Mouse (Mus musculus) CD4-positive, CD25-positive, alpha-beta regulatory T cell, adult 4 months (primary cell): Measurements from ENCODE around the gene Gpi1. TPM values are rescaled to one million over a fixed set of nuclear protein-coding genes. Genes with fewer than 3 reads are reported as not detected.
"Not testable (repeated sequence)": the region's sequence is repeated elsewhere in the genome, so short reads cannot be mapped to it uniquely, and the experiment has no call there.

ENCODE experiments used
- ATAC-seq: one replicate; pipeline ENCODE4 v1.8.0; 2017
- polyA plus RNA-seq, 2 experiments: library from polyadenylated mRNA; unstranded; fragments of 100-300 nt; shearing (Covaris generic); gene quantifications; one replicate each; pipeline ENCODE4 v1.2.1; 2017

Gene Gpi1
- polyA plus RNA-seq, 2 experiments from 2014 or later = 458 to 463 TPM

- no peak for ATAC-seq
These were observed 46.8 kb downstream of the Gpi1 start for GRCm38 (mm10) chr7:34183356-34183755.

- ATAC-seq = not testable (repeated sequence)
These were observed 53.9 kb downstream of the Gpi1 start for GRCm38 (mm10) chr7:34176241-34176640.

DNA sequence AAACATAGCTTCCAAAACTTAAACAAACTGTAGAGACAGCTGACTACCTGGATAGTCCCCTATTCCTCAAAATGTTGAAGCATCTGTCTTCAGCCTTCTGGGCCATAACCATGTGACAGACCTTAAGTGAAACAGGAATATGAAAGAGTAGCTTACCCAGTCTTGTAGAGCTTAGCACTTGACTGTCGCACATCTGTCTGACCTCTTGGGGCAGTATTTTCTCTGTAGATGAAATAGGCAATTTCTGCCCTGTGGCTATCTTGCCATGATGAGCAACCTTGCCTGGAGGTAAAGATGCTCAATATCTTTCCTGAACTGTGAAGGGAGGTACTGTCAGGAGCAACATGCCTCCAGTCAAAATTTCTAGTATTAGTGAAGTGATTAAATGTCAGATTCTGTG lies 57.9 kb downstream of the Gpi1 start:
- no peak for ATAC-seq

GRCm38 (mm10) chr7:34169454-34169853 lies 60.7 kb downstream of the Gpi1 start, which contains the start of gene Uba2:
Gene Uba2, minus strand, starts transcription at chr7:34169599.
- ATAC-seq = no peak

- peak; percentile 97 for ATAC-seq
These were observed 61.5 kb downstream of the Gpi1 start for GRCm38 (mm10) chr7:34168470-34169251.

DNA sequence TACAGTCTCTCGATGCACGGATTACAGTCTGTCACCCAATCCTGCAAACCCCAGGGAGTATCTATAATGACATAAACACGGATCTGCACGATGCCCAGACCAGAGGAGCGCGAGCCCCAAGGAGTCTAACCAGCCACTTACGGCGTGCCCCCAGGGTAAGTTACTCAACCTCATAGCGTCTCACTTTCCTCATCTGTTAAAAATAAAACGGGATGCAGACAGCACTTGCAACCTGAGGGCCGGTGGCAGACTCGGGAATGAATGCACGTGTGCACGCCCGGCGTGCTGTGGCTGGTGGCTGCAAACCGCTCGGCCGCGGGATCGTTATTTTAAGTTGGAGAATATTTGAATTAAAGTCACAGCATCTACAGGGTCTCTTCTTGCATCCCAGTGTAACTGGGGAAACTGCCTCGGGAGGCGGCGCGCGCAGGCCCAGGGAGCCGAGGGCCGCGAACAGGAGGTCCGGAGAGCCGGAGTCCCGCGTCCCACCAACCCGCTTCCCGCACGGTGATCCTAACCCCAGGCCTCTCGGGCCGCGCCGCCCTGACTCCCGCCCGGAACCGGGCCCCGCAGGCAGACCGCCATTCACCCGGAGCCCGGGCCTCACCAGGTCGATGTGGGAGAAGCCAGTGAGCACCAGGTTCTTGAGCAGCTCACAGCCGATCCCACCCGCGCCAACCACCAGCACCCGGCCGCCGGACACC lies 62.2 kb downstream of the Gpi1 start:
- ATAC-seq = peak; percentile 60

DNA sequence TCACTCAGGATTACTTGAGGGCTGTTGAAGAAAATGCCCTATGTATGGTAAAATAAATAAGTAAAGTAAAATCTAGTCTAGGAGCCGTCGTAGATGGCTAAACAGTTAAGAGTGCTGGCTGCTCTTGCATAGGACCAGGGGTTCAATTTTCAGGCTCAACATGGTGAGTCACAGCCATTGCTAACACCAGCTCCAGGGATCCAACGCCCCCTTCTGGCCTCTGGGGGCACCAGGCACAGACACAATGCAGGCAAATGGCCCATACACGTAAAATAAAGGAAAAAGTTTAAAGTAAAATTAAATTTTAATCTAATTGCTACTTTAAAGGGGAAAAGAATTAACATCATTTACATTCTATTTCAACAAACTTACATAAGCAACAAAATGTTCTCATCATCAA lies 63.3 kb downstream of the Gpi1 start:
- no peak for ATAC-seq

GRCm38 (mm10) chr7:34165999-34166398 lies 64.1 kb downstream of the Gpi1 start:
- no peak for ATAC-seq

DNA sequence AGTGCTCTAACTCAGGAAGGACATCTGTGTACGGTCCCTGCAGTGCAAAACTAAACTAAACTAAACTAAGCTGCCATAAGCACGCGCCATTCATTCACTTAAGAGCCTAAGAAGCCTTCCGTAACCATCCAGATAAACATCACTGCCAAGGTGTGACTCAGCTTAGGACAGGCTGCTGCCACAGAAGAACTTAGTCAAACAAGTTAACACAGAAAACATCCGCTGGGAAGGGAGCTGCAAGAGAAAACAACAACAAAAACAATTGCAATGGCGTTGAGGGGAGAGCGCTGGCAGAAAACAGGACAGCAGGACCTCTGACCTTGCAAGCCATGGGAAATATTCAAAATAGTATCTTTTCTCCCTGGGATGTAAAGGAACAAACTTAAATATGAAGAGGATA lies 65.5 kb downstream of the Gpi1 start:
- ATAC-seq = no peak

DNA sequence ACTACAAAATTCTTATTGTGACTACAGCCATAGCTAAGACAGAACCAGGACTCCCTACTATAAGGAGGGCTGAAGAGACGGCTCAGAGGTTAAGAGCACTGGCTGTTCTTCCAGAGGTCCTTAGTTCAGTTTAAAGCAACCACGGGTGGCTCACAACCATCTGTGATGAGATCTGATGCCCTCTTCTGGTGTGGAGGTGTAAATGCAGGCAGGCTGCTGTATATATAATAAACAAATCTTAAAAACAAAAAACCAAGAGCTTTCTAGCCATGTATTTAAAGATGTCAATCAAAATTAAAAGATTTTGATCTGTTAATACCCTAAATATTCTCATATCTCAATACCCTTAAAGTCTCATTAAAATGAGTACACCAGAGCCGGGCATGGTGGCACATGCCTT lies 71.0 kb downstream of the Gpi1 start:
- ATAC-seq = no peak

- no peak for ATAC-seq
These were observed 72.1 kb downstream of the Gpi1 start for GRCm38 (mm10) chr7:34157994-34158393.

Other genes with a start within 250 kb of the Gpi1 start
- gene Scgb2b27, start 216.4 kb downstream of the Gpi1 start, polyA plus RNA-seq = not detected
- not detected for gene Scgb1b27, start 208.9 kb downstream of the Gpi1 start, polyA plus RNA-seq
- not detected for gene Scgb1b30, start 134.9 kb downstream of the Gpi1 start, polyA plus RNA-seq
- not detected for gene Wtip, start 97.1 kb downstream of the Gpi1 start, polyA plus RNA-seq
- gene Uba2, start 60.7 kb downstream of the Gpi1 start, polyA plus RNA-seq = 10 to 100 TPM; 79.0 to 92.8 TPM
- 10 to 100 TPM; 27.0 to 30.8 TPM for gene Pdcd2l, start 33.7 kb downstream of the Gpi1 start, polyA plus RNA-seq
- gene Gm6096, start 20.7 kb upstream of the Gpi1 start, polyA plus RNA-seq = 1 to 10 TPM in 1 of 2 experiments, not detected in 1; 1.6 TPM
- 10 to 100 TPM; 22.7 to 30.8 TPM for gene 4931406P16Rik, start 83.2 kb upstream of the Gpi1 start, polyA plus RNA-seq
- gene Lsm14a, start 163.0 kb upstream of the Gpi1 start, polyA plus RNA-seq = 10 to 100 TPM; 30.7 to 49.8 TPM